Comparison of ENCODE assay signal across 9 mouse cellular contexts in the genomic region with DNA sequence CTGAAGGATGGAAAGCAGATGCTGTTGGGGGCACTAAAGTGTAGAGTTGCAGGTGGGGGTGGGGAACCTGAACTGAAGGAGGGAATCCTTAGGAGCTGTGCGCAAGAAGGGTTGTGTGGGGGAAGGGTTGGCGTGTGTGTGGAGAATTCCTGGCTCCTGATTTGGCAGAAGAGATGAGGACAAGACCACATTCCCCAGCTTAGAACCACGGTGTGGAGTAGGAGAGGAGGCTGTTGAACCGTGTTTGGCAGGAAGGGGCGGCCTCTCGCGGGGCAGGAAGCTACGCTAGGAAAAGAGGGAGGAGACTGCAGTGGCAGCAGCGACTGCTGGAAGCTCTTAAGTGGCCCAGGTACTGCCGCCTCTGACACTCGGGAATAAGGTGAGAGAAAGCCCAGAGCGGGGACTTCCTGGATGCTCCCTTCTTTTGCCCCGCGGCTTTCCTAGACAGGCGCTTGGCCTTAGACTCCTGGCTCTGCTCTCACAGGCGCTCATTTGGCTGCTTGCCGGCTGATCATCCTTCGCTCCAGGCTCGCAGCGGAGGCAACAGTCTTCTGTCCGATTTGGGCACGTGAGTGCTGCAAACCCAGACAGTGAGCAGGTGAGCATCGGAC. TPM values are rescaled to one million over a fixed set of nuclear protein-coding genes. Genes with fewer than 3 reads are reported as not detected.
DNase-seq lines count a peak whose midpoint lies in the region; ATAC-seq and TF ChIP-seq lines count a peak whose summit lies in the region.
"Had no signal": no experiment of that assay in that cellular context is flagged by ENCODE, and none has a peak within 500 bp of the region (broad histone marks: within the 10 kb centered on the region; RNA-seq: fewer than 3 reads in every experiment).

A gene (plus strand): TSS at position 275 of the 611 bp plus-strand sequence.

- no peaks in the 10 kb centered on the region for H3K36me3 ChIP-seq in hindbrain, embryonic 16.5 days (ENCODE audit: control insufficient read depth, insufficient read depth, low read length)
- no peaks in the 10 kb centered on the region for H3K36me3 ChIP-seq in lung, postnatal 0 days (ENCODE audit: insufficient read depth, low read length)

- no peaks in the 10 kb centered on the region for H3K9me3 ChIP-seq in hindbrain, embryonic 16.5 days (ENCODE audit: control insufficient read depth, low read length)
- H3K9me3 ChIP-seq in lung, postnatal 0 days (ENCODE audit: low read length), result no peaks in the 10 kb centered on the region

- peak; percentile 98 for ATAC-seq in hindbrain, embryonic 16.5 days
- ATAC-seq in lung, postnatal 0 days, result peak; percentile 80

- TF ChIP-seq EP300 in lung, postnatal 0 days (IDR thresholded peaks at IDR 0.05), result no peak

- H3K27me3 ChIP-seq in hindbrain, embryonic 16.5 days (replicated peaks; ENCODE audit: control insufficient read depth, insufficient read depth, low read length), result no peaks in the 10 kb centered on the region
- no peaks in the 10 kb centered on the region for H3K27me3 ChIP-seq in lung, postnatal 0 days (replicated peaks; ENCODE audit: insufficient read depth, low read length)

- H3K27ac ChIP-seq in hindbrain, embryonic 16.5 days (ENCODE audit: low read depth, low read length), result peak within 1 kb of the TSS; percentile 77
- H3K27ac ChIP-seq in lung, postnatal 0 days (ENCODE audit: low read length), result no peak within 1 kb of the TSS
- H3K27ac ChIP-seq: macrophage had no signal

- peak within 1 kb of the TSS; percentile 56 for H3K4me3 ChIP-seq in hindbrain, embryonic 16.5 days (ENCODE audit: low read length)
- H3K4me3 ChIP-seq in lung, postnatal 0 days (ENCODE audit: low read depth, low read length), result peak within 1 kb of the TSS; percentile 46

- peak within 1 kb of the TSS; percentile 62 for H3K9ac ChIP-seq in hindbrain, embryonic 16.5 days (ENCODE audit: low read depth, low read length)
- H3K9ac ChIP-seq in lung, postnatal 0 days (replicated peaks; ENCODE audit: low read depth), result no peak within 1 kb of the TSS

- H3K4me2 ChIP-seq in hindbrain, embryonic 16.5 days (ENCODE audit: low read length), result peak within 1 kb of the TSS; percentile 56
- peak within 1 kb of the TSS; percentile 61 for H3K4me2 ChIP-seq in lung, postnatal 0 days (replicated peaks; ENCODE audit: low read depth, low read length)

- no peaks in the 10 kb centered on the region for H3K4me1 ChIP-seq in hindbrain, embryonic 16.5 days (ENCODE audit: control insufficient read depth, insufficient read depth, low read depth, low read length)
- H3K4me1 ChIP-seq in lung, postnatal 0 days (ENCODE audit: insufficient read depth, low read depth, low read length), result no peaks in the 10 kb centered on the region

- 14% methylated on average over 22 of the region's 23 CpGs for WGBS in hindbrain, embryonic 16.5 days
- 8% methylated on average over 16 of the region's 23 CpGs for WGBS in lung, postnatal 0 days

- peak; percentile 75 for DNase-seq in R1 (ENCODE audit: low read depth, low spot score)
- DNase-seq in cerebellum, adult 9-10 months, result peak; percentile 54
- DNase-seq in frontal cortex, postnatal 10 days (ENCODE audit: low spot score in 2 of 2), result peak; percentile 29 to 33
- peak; percentile 15 to 37 for DNase-seq in layer of hippocampus, postnatal 25 days (ENCODE audit: extremely low spot score in 1 of 2, low spot score in 1 of 2)
- DNase-seq in lung, postnatal 0 days (ENCODE audit: low spot score), result peak; percentile 67
- DNase-seq in retina, embryonic 14.5 days (ENCODE audit: low spot score), result peak; percentile 46
- peak; percentile 26 for DNase-seq in urinary bladder, postnatal 25 days (ENCODE audit: low spot score)

- 0 out of 2 replicates have a peak, but pooled peaks have one; percentile 4 for TF ChIP-seq CTCF in lung, postnatal 0 days (IDR thresholded peaks at IDR 0.05)

RNA-seq across cellular contexts. Expression of the gene that starts here (rescaled TPM):
- 26.9 and 33.6 TPM in 2 replicates for polyA plus RNA-seq in hindbrain, embryonic 16.5 days (2015; fragmentation: Nextera tagmentation; extraction: Ambion mirVana)
- 10 to 100 TPM in 1 of 2 experiments, 1 to 10 TPM in 1; 7.8 to 10.5 TPM for total RNA-seq in layer of hippocampus, postnatal 25 days (2021)
- 4.9 and 5.3 TPM in 2 replicates for polyA plus RNA-seq in lung, postnatal 0 days (2015; fragmentation: Nextera tagmentation; extraction: Ambion mirVana)
- polyA plus RNA-seq: macrophage had no signal
